Mouse (Mus musculus) gastrocnemius, postnatal 36 days (tissue): ENCODE data around the gene Mtcl1. TPM values are rescaled to one million over a fixed set of nuclear protein-coding genes. Genes with fewer than 3 reads are reported as not detected.

ENCODE experiments used
- DNase-seq, 2 experiments: peaks; one replicate each; pipeline ENCODE4 v3.0.0; 2022
- intact Hi-C: fragments of 180-260 bp; cut with DNase I; formaldehyde crosslinking; loops from one replicate; pipeline ENCODE4 v1.15.1; 2025
- long read RNA-seq, 2 experiments: library from polyadenylated mRNA; stranded (forward); transcript quantifications; one replicate each; pipeline ENCODE4 v2.0.0; 2021
- total RNA-seq, 2 experiments: library from RNA; stranded (reverse); gene quantifications; 2 replicates each; pipeline ENCODE4 v1.2.3; 2021

Mtcl1 gene
- total RNA-seq = 1 to 10 TPM; 4.6 to 6.0 TPM
- long read RNA-seq, experiment 1 = 0 reads
- long read RNA-seq, experiment 2, full-length matches to known transcripts = 2 of 2 reads
- long read RNA-seq, experiment 2, partial matches to known transcripts = 0 of 2 reads
- long read RNA-seq, experiment 2, other reads (novel, unspliced or antisense) = 0 of 2 reads

- intact Hi-C loops = no loop called here
- peak; percentile 58 to 65 for DNase-seq
Measured at GRCm38 (mm10) chr17:66449460-66450341, at the start of gene Mtcl1. Gene Mtcl1 (minus strand): TSS chr17:66449750.

GRCm38 (mm10) chr17:66498598-66498997 lies 49.0 kb upstream of the Mtcl1 start:
- no peak for DNase-seq
- intact Hi-C loops = no loop called here

GRCm38 (mm10) chr17:66496589-66496988 lies 47.0 kb upstream of the Mtcl1 start:
- intact Hi-C loops = no loop called here
- no peak for DNase-seq

GRCm38 (mm10) chr17:66490022-66490601 lies 40.6 kb upstream of the Mtcl1 start:
- no peak for DNase-seq
- intact Hi-C loops = loop anchor here (1.0 kb wide), 1 partner anchor 254 kb away; no protein-coding TSS in a partner anchor

- intact Hi-C loops = loop anchor here (5.0 kb wide), 1 partner anchor 339 kb away; no protein-coding TSS in a partner anchor
- DNase-seq = no peak
Measured at GRCm38 (mm10) chr17:66486576-66486975, 37.0 kb upstream of the Mtcl1 start.

GRCm38 (mm10) chr17:66485742-66486141 lies 36.2 kb upstream of the Mtcl1 start:
- intact Hi-C loops = loop anchor here (1.0 to 5.0 kb wide), 2 partner anchors 29 to 338 kb away; no protein-coding TSS in a partner anchor
- peak; percentile 49 to 64 for DNase-seq

GRCm38 (mm10) chr17:66484965-66485364 lies 35.4 kb upstream of the Mtcl1 start:
- no peak for DNase-seq
- intact Hi-C loops = loop anchor here (1.0 to 5.0 kb wide), 2 partner anchors 29 to 338 kb away; no protein-coding TSS in a partner anchor

GRCm38 (mm10) chr17:66483651-66484454 lies 34.3 kb upstream of the Mtcl1 start:
- no peak for DNase-seq
- intact Hi-C loops = loop anchor here (1.0 kb wide), 1 partner anchor 245 kb away; no protein-coding TSS in a partner anchor

GRCm38 (mm10) chr17:66481295-66481694 lies 31.7 kb upstream of the Mtcl1 start:
- DNase-seq = no peak
- intact Hi-C loops = no loop called here

- no peak for DNase-seq
- intact Hi-C loops = no loop called here
Measured at GRCm38 (mm10) chr17:66480491-66481278, 31.1 kb upstream of the Mtcl1 start.

- no peak for DNase-seq
- intact Hi-C loops = no loop called here
Measured at GRCm38 (mm10) chr17:66479813-66480490, 30.4 kb upstream of the Mtcl1 start.

GRCm38 (mm10) chr17:66479311-66479710 lies 29.8 kb upstream of the Mtcl1 start:
- intact Hi-C loops = no loop called here
- no peak for DNase-seq

GRCm38 (mm10) chr17:66473205-66473604 lies 23.7 kb upstream of the Mtcl1 start:
- no peak for DNase-seq
- intact Hi-C loops = no loop called here

GRCm38 (mm10) chr17:66471775-66472174 lies 22.2 kb upstream of the Mtcl1 start:
- DNase-seq = no peak
- intact Hi-C loops = no loop called here

- DNase-seq = no peak
- intact Hi-C loops = no loop called here
Measured at GRCm38 (mm10) chr17:66471252-66471651, 21.7 kb upstream of the Mtcl1 start.

GRCm38 (mm10) chr17:66470020-66470419 lies 20.5 kb upstream of the Mtcl1 start:
- DNase-seq = no peak
- intact Hi-C loops = no loop called here

- intact Hi-C loops = no loop called here
- DNase-seq = no peak
Measured at GRCm38 (mm10) chr17:66457278-66457677, 7.7 kb upstream of the Mtcl1 start.

GRCm38 (mm10) chr17:66451143-66451542 lies 1.6 kb upstream of the Mtcl1 start:
- intact Hi-C loops = no loop called here
- peak; percentile 73 to 77 for DNase-seq

GRCm38 (mm10) chr17:66450526-66451070 lies 1.0 kb upstream of the Mtcl1 start:
- intact Hi-C loops = no loop called here
- no peak for DNase-seq
